9 mouse cellular contexts compared by ENCODE assay signal in the genomic region with DNA sequence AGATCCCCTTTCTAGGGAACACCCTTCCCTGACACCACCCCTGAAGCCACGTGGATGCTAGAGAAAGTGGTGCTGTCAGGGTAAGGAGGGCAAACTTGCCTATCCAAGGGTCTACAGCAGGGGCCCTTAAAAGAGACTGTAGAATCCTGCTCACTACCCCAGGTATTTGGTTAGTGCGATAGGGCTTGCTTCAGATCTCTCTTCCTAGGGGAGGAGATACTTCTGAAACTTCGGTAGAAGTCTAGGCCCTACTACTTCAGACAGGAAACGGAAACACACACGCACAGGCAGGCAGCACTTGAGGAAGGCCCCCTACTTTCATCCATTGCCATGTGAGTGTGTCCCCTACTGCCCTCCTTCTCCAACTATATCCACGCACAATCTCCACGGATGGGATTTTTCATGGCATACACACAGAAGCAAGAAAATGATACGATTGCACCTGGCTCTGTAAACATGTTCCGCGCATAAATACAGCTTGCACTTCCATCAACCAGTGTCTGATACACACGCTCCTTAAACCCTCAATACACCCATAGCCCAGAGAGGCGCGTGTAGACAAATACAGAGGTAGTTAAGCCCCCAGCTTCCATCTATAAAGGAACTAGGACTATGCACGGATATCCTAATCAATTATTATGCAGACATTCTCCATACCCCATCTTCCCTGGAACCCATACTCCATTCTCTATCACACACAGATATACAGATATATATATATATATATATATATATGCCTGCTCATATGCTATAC. TPM values are rescaled to one million over a fixed set of nuclear protein-coding genes. Genes with fewer than 3 reads are reported as not detected.
A peak's percentile ranks its signal among the peaks of the same experiment; 100 is the strongest.
DNase-seq lines count a peak whose midpoint lies in the region; ATAC-seq and TF ChIP-seq lines count a peak whose summit lies in the region.
"Had no signal": no experiment of that assay in that cellular context is flagged by ENCODE, and none has a peak within 500 bp of the region (broad histone marks: within the 10 kb centered on the region; RNA-seq: fewer than 3 reads in every experiment).

No protein-coding gene starts in this region.

- peaks cover 7% of the 10 kb centered on the region for H3K79me2 ChIP-seq in heart, adult 2 months (replicated peaks; ENCODE audit: control insufficient read depth, insufficient read depth, low read length)

- TF ChIP-seq CTCF in heart, adult 2 months (IDR thresholded peaks at IDR 0.05): no peak
- no peak for TF ChIP-seq CTCF in G1E (IDR thresholded peaks at IDR 0.05; ENCODE audit: low read depth, low read length)

- H3K9ac ChIP-seq in heart, adult 2 months (ENCODE audit: low read depth, low read length): peak overlapping the region; percentile 83
- peak overlapping the region; percentile 98 for H3K9ac ChIP-seq in hindbrain, embryonic 12.5 days
- peak overlapping the region; percentile 99 for H3K9ac ChIP-seq in midbrain, embryonic 11.5 days (ENCODE audit: low read length)

- H3K4me3 ChIP-seq in heart, adult 2 months: peak overlapping the region; percentile 70
- H3K4me3 ChIP-seq in G1E (ENCODE audit: low read depth, low read length): peak overlapping the region; percentile 88; the same call in 1 of the 2 replicates
- H3K4me3 ChIP-seq in hindbrain, embryonic 12.5 days: peak overlapping the region; percentile 99
- H3K4me3 ChIP-seq in midbrain, embryonic 11.5 days (ENCODE audit: low read depth, low read length): no peak overlapping the region

- peaks cover 13% of the 10 kb centered on the region for H3K36me3 ChIP-seq in heart, adult 2 months (ENCODE audit: control insufficient read depth, insufficient read depth, low read length)
- H3K36me3 ChIP-seq in G1E (replicated peaks): peaks cover 57% of the 10 kb centered on the region
- H3K36me3 ChIP-seq in hindbrain, embryonic 12.5 days: peaks cover 12% of the 10 kb centered on the region
- peaks cover 14% of the 10 kb centered on the region for H3K36me3 ChIP-seq in midbrain, embryonic 11.5 days (ENCODE audit: control insufficient read depth, insufficient read depth, low read length)

- H3K9me3 ChIP-seq in G1E (replicated peaks): no peaks in the 10 kb centered on the region
- H3K9me3 ChIP-seq in hindbrain, embryonic 12.5 days (replicated peaks): no peaks in the 10 kb centered on the region
- H3K9me3 ChIP-seq in midbrain, embryonic 11.5 days (ENCODE audit: control insufficient read depth, low read length): no peaks in the 10 kb centered on the region

- H3K27ac ChIP-seq in heart, adult 2 months: peak overlapping the region; percentile 85
- H3K27ac ChIP-seq in hindbrain, embryonic 12.5 days: peak overlapping the region; percentile 98
- peak overlapping the region; percentile 94 for H3K27ac ChIP-seq in midbrain, embryonic 11.5 days (ENCODE audit: low read depth, low read length)

- H3K4me2 ChIP-seq in hindbrain, embryonic 12.5 days (replicated peaks): peak overlapping the region; percentile 84
- peak overlapping the region; percentile 80 for H3K4me2 ChIP-seq in midbrain, embryonic 11.5 days

- WGBS in heart, adult 2 months: 30% methylated on average over 14 of the region's 14 CpGs
- WGBS in hindbrain, embryonic 12.5 days: 43% methylated on average over 14 of the region's 14 CpGs
- 45% methylated on average over 14 of the region's 14 CpGs for WGBS in midbrain, embryonic 11.5 days

- no peaks in the 10 kb centered on the region for H3K27me3 ChIP-seq in heart, adult 2 months (ENCODE audit: control insufficient read depth, insufficient read depth, low read length)
- no peaks in the 10 kb centered on the region for H3K27me3 ChIP-seq in G1E (ENCODE audit: insufficient read depth, low read length)
- H3K27me3 ChIP-seq in hindbrain, embryonic 12.5 days: no peaks in the 10 kb centered on the region
- H3K27me3 ChIP-seq in midbrain, embryonic 11.5 days (ENCODE audit: control insufficient read depth, insufficient read depth, low read length): no peaks in the 10 kb centered on the region
- H3K27me3 ChIP-seq: Patski had no signal

- intact Hi-C loops in heart, adult 2 months (cut with DNase I): loop anchor here (5.0 kb wide), 1 partner anchor 38 kb away; a partner anchor contains a TSS
- intact Hi-C loops in heart, postnatal 36 days (cut with DNase I): no loop called here

- peaks cover 34% of the 10 kb centered on the region for H3K4me1 ChIP-seq in heart, adult 2 months (ENCODE audit: control insufficient read depth, insufficient read depth, low read length)
- H3K4me1 ChIP-seq in G1E (ENCODE audit: insufficient read depth, low read depth, low read length): peaks cover 77% of the 10 kb centered on the region
- H3K4me1 ChIP-seq in hindbrain, embryonic 12.5 days: peaks cover 71% of the 10 kb centered on the region
- H3K4me1 ChIP-seq in midbrain, embryonic 11.5 days (ENCODE audit: control insufficient read depth, insufficient read depth, low read length): peaks cover 61% of the 10 kb centered on the region

- DNase-seq in heart, adult 2 months: peak in 1 of 2 experiments; percentile 43
- no peak for DNase-seq in heart, postnatal 36 days
- no peak for DNase-seq in G1E (ENCODE audit: low spot score)
- DNase-seq in midbrain, embryonic 11.5 days (ENCODE audit: low spot score, missing footprints): peak; percentile 79
- DNase-seq in thymus, postnatal 36 days: peak; percentile 53 to 72
- DNase-seq in right cerebral cortex, postnatal 36 days (ENCODE audit: low spot score in 2 of 2): no peak
- no peak for DNase-seq in cerebellum, postnatal 4 days (ENCODE audit: low spot score in 2 of 2)

- no peak for ATAC-seq in G1E (ENCODE audit: extremely low read depth, insufficient number of reproducible peaks, low FRiP score, poor library complexity, severe bottlenecking)
- ATAC-seq in hindbrain, embryonic 12.5 days (ENCODE audit: low FRiP score): no peak
- no peak for ATAC-seq in midbrain, embryonic 11.5 days (ENCODE audit: low FRiP score)

- TF ChIP-seq POLR2A in heart, adult 2 months (IDR thresholded peaks at IDR 0.05; ENCODE audit: insufficient read depth, low read depth, low read length): no peak

- TF ChIP-seq EP300 in heart, adult 2 months (IDR thresholded peaks at IDR 0.05; ENCODE audit: insufficient read depth, low read depth, low read length): no peak

RNA-seq across cellular contexts. Expression of a gene that starts 4.4 kb away (rescaled TPM):
- total RNA-seq in heart, adult 2 months (2021): 10 to 100 TPM; 15.0 to 18.3 TPM
- polyA plus RNA-seq in heart, adult 2 months (2012; rRNA removed): 11.7 and 15.4 TPM in 2 replicates
- total RNA-seq in heart, postnatal 36 days (2021): 10 to 100 TPM; 16.1 to 16.4 TPM
- 72.0 and 132 TPM in 2 replicates for total RNA-seq in G1E (2014; fragmentation: Nextera tagmentation)
- total RNA-seq in G1E (2017): 9.8 and 11.8 TPM in 2 replicates
- 54.8 and 73.3 TPM in 2 replicates for polyA plus RNA-seq in G1E (2012)
- polyA plus RNA-seq in hindbrain, embryonic 12.5 days (2016; fragmentation: Nextera tagmentation; extraction: Ambion mirVana): 28.5 and 30.8 TPM in 2 replicates
- 38.2 and 48.5 TPM in 2 replicates for polyA plus RNA-seq in midbrain, embryonic 11.5 days (2014; fragmentation: Nextera tagmentation; extraction: Ambion mirVana)

RNA-seq across cellular contexts. Expression of a gene that starts 4.7 kb away (rescaled TPM):
- 10 to 100 TPM; 39.2 to 46.3 TPM for total RNA-seq in heart, adult 2 months (2021)
- 94.1 and 96.3 TPM in 2 replicates for polyA plus RNA-seq in heart, adult 2 months (2012; rRNA removed)
- total RNA-seq in heart, postnatal 36 days (2021): 10 to 100 TPM; 38.4 to 52.4 TPM
- total RNA-seq in G1E (2014; fragmentation: Nextera tagmentation): 145 and 160 TPM in 2 replicates
- 68.6 and 76.6 TPM in 2 replicates for total RNA-seq in G1E (2017)
- polyA plus RNA-seq in G1E (2012): 405 and 501 TPM in 2 replicates
- 129 and 138 TPM in 2 replicates for polyA plus RNA-seq in hindbrain, embryonic 12.5 days (2016; fragmentation: Nextera tagmentation; extraction: Ambion mirVana)
- polyA plus RNA-seq in midbrain, embryonic 11.5 days (2014; fragmentation: Nextera tagmentation; extraction: Ambion mirVana): 72.1 and 77.0 TPM in 2 replicates

RNA-seq across cellular contexts. Expression of a gene that starts 35.3 kb away (rescaled TPM):
- total RNA-seq in heart, adult 2 months (2021): 10 to 100 TPM; 19.1 to 21.1 TPM
- polyA plus RNA-seq in heart, adult 2 months (2012; rRNA removed): 6.5 and 7.8 TPM in 2 replicates
- total RNA-seq in heart, postnatal 36 days (2021): 10 to 100 TPM; 14.4 to 19.8 TPM
- total RNA-seq in G1E (2014; fragmentation: Nextera tagmentation) (116 and 130 TPM in 2 replicates), G1E (2017) (121 and 153 TPM in 2 replicates)
- 145 and 147 TPM in 2 replicates for polyA plus RNA-seq in G1E (2012)
- 84.9 and 88.7 TPM in 2 replicates for polyA plus RNA-seq in hindbrain, embryonic 12.5 days (2016; fragmentation: Nextera tagmentation; extraction: Ambion mirVana)
- 115 and 117 TPM in 2 replicates for polyA plus RNA-seq in midbrain, embryonic 11.5 days (2014; fragmentation: Nextera tagmentation; extraction: Ambion mirVana)

RNA-seq across cellular contexts. Expression of a gene that starts 37.0 kb away (rescaled TPM):
- total RNA-seq in heart, adult 2 months (2021): 1 to 10 TPM; 5.2 to 5.6 TPM
- 3.6 and 4.0 TPM in 2 replicates for polyA plus RNA-seq in heart, adult 2 months (2012; rRNA removed)
- 1 to 10 TPM; 6.1 to 6.3 TPM for total RNA-seq in heart, postnatal 36 days (2021)
- total RNA-seq in G1E (2014; fragmentation: Nextera tagmentation) (1.9 and 4.1 TPM in 2 replicates), G1E (2017) (7.6 and 8.0 TPM in 2 replicates)
- 15.0 and 16.4 TPM in 2 replicates for polyA plus RNA-seq in G1E (2012)
- polyA plus RNA-seq in hindbrain, embryonic 12.5 days (2016; fragmentation: Nextera tagmentation; extraction: Ambion mirVana): 4.8 and 5.1 TPM in 2 replicates
- 1.0 and 1.4 TPM in 2 replicates for polyA plus RNA-seq in midbrain, embryonic 11.5 days (2014; fragmentation: Nextera tagmentation; extraction: Ambion mirVana)

RNA-seq across cellular contexts. Expression of a gene that starts 42.0 kb away (rescaled TPM):
- 10 to 100 TPM; 13.9 to 14.6 TPM for total RNA-seq in heart, adult 2 months (2021)
- 14.2 and 21.6 TPM in 2 replicates for polyA plus RNA-seq in heart, adult 2 months (2012; rRNA removed)
- total RNA-seq in heart, postnatal 36 days (2021): 10 to 100 TPM; 15.5 to 15.8 TPM
- total RNA-seq in G1E (2014; fragmentation: Nextera tagmentation) (13.0 and 22.0 TPM in 2 replicates), G1E (2017) (6.7 and 7.1 TPM in 2 replicates)
- 1.6 and 1.9 TPM in 2 replicates for polyA plus RNA-seq in G1E (2012)
- polyA plus RNA-seq in hindbrain, embryonic 12.5 days (2016; fragmentation: Nextera tagmentation; extraction: Ambion mirVana): 21.3 and 24.2 TPM in 2 replicates
- 13.9 and 14.2 TPM in 2 replicates for polyA plus RNA-seq in midbrain, embryonic 11.5 days (2014; fragmentation: Nextera tagmentation; extraction: Ambion mirVana)

Comparison
In these comparisons a context has a peak if more than half of its experiments do, and no peak if none do; other contexts are left out.
1. DNase-seq: peak in midbrain, embryonic 11.5 days (single experiment) and thymus, postnatal 36 days (2 of 2); none in heart, postnatal 36 days (0 of 2), G1E (single experiment), right cerebral cortex, postnatal 36 days (0 of 2) and cerebellum, postnatal 4 days (0 of 2).
2. Peak in every context shown above with its lines, with median percentiles within 50 percentile points of each other: H3K27ac ChIP-seq and H3K9ac ChIP-seq.